Mouse (Mus musculus): ENCODE measurements around the gene Tob1.

DNA sequence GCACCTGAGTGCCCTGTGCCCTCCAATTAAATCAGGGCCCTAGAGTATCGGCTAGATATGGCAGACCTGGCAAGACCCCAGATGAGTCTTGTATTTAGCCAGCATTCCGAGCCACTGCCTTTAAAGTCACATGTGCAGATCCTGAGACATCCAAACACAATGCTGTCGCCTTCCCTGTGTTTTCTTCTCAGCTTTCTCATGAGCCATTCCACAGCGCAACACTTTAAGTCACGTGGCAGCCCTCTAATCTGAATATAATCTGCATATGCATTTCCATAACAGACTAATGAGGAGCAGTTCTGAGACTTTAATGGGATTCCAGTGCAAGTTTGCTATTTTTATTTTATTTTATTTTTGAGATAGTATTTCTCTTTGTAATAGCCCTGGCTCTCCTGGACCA is 44.5 kb downstream of the Tob1 start:
- TF ChIP-seq EP300 (IDR thresholded peaks at IDR 0.05; ENCODE audit: low read depth) (no peak), CTCF (IDR thresholded peaks at IDR 0.05; ENCODE audit: low read depth) (no peak)

Measured in liver, postnatal 0 days (tissue).